Mouse (Mus musculus) E14TG2a.4 (cell line): ENCODE measurements around the gene Ube2e1.

ENCODE experiments used
- H3K27me3 ChIP-seq: 2 replicates; pipeline ENCODE4 v1.6.1; 2014; ENCODE audit warnings: low read length, control low read depth; ENCODE audit not compliant: insufficient read depth
- H3K36me3 ChIP-seq: 2 replicates; pipeline ENCODE4 v1.6.1; 2014; ENCODE audit warnings: low read length, control low read depth; ENCODE audit not compliant: insufficient read depth
- H3K4me1 ChIP-seq: replicated peaks from 2 replicates; pipeline ENCODE4 v1.6.1; 2014; ENCODE audit warnings: low read depth, low read length, control low read depth
- H3K4me3 ChIP-seq: replicated peaks from 2 replicates; pipeline ENCODE4 v1.5.1; 2014; ENCODE audit warnings: mild to moderate bottlenecking, low read length
- H3K9me3 ChIP-seq: 2 replicates; pipeline ENCODE4 v1.6.1; 2014; ENCODE audit warnings: low read length, control low read depth
- CTCF ChIP-seq: conservative IDR thresholded peaks from 2 replicates; pipeline ENCODE4 v1.5.1; 2014; ENCODE audit warnings: low read length
- NANOG ChIP-seq: IDR thresholded peaks from 2 replicates; pipeline ENCODE4 v1.6.1; 2014; ENCODE audit warnings: borderline replicate concordance, low read length, mixed read lengths
- POU5F1 ChIP-seq: IDR thresholded peaks from 2 replicates; pipeline ENCODE4 v1.6.1; 2014; ENCODE audit warnings: low read length, borderline replicate concordance

The Ube2e1 gene

DNA sequence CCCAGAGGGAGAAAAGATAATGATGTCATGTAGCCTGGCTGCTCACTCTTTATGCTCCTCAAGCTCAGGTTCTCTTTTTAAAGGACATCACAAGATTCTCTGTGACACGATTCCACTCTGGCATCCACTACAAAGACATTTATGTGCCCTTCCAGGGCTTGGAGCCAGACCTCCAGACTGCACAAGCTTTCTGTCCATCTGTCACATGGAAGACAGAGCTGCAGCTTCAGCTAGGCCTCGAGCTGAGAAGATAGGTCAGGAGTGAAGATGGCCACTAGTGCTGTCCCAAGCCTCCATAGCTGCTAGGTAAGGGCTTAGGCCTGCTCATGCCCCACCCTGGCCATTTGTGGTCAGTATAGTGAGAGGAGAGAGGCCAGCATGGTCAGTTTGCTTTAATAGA lies 24.8 kb upstream of the Ube2e1 start:
- no peak for TF ChIP-seq NANOG
- no peak for TF ChIP-seq POU5F1
- TF ChIP-seq CTCF, result no peak
- H3K4me3 ChIP-seq, result no peak overlapping the region
- H3K4me1 ChIP-seq, result peaks cover 8% of the 10 kb centered on the region; the same call in 1 of the 2 replicates
- peaks cover 8% of the 10 kb centered on the region for H3K27me3 ChIP-seq
- H3K9me3 ChIP-seq, result no peaks in the 10 kb centered on the region
- no peaks in the 10 kb centered on the region for H3K36me3 ChIP-seq

DNA sequence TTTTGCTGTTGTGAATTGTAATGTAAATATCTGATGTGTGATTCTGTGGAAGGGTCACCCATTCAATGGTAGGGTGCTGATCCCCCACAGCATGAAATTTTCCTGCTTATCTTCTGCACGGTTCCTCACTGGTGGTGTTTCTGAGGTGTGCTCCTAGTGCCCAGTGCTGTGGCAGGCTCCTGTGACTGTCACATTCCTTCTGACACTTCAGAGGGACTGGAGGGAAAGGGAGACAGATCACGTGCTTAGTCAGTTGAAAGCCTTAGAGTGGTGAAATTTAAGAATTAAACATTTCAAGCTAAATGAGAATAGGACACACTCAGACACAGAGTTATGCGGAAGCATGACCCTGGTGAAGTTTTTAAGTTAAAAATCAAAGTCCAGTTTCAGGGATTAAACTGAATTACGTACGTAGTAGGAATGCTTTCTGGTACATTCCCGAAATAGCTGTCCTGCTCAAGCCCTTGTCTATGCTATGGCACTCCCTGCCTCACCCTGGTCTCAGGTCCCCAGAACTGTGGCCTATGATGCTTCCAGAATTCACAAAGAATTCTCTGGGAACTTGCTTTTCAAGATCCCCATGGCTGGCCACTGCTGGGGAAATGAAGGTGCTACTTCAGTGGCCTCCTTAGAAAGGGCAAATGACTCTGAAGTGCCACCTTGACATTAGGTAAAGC lies 24.0 kb upstream of the Ube2e1 start:
- Histone ChIP-seq H3K4me1 (peaks cover 11% of the 10 kb centered on the region), H3K27me3 (peaks cover 8% of the 10 kb centered on the region), H3K36me3 (no peaks in the 10 kb centered on the region), H3K9me3 (no peaks in the 10 kb centered on the region), H3K4me3 (no peak overlapping the region)
- TF ChIP-seq POU5F1 (no peak), CTCF (no peak), NANOG (no peak)

DNA sequence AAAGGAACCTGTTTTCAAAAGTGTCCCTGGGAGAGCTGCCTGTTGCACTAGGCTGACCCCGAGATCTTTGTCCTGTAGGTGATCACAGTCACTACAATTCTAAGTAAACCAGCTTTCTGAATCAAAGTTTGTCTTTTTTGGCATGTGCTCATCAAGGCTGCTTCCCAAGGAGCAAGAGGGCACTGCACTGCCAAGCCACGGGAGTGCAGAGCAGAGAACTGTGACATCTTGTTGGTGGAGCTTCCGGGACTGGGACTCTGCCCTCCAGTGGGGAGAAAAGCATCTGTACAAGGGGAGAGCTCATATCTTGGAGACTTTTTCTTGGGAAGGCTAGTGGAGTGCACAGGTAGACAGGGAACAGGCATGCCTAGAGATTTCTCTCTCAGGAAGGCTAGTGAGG lies 21.9 kb upstream of the Ube2e1 start:
- H3K36me3 ChIP-seq, result no peaks in the 10 kb centered on the region
- TF ChIP-seq CTCF, result no peak
- no peak for TF ChIP-seq NANOG
- no peak for TF ChIP-seq POU5F1
- peaks cover 7% of the 10 kb centered on the region for H3K4me1 ChIP-seq
- no peak overlapping the region for H3K4me3 ChIP-seq
- H3K9me3 ChIP-seq, result no peaks in the 10 kb centered on the region
- H3K27me3 ChIP-seq, result peaks cover 12% of the 10 kb centered on the region

DNA sequence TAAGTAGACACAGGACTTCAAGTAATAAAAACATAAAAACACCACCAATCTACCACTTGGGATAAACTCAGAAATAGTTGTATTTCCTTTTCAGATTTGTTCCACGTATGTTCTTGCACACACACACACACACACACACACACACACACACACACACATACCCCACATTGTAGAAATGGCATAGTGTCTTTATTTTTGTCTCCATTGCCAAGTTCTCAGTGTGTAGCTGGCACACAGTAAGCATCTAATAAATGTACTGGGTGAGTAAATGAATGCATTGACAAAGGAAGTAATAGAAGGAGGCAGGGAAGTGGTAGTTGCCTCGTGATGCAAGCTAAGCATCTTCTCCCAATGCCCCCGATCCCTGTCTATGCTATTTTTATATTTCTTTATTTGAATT lies 21.3 kb upstream of the Ube2e1 start:
- H3K36me3 ChIP-seq, result no peaks in the 10 kb centered on the region
- no peak overlapping the region for H3K4me3 ChIP-seq
- H3K4me1 ChIP-seq, result peaks cover 7% of the 10 kb centered on the region
- TF ChIP-seq CTCF, result no peak
- H3K9me3 ChIP-seq, result no peaks in the 10 kb centered on the region
- peaks cover 12% of the 10 kb centered on the region for H3K27me3 ChIP-seq

DNA sequence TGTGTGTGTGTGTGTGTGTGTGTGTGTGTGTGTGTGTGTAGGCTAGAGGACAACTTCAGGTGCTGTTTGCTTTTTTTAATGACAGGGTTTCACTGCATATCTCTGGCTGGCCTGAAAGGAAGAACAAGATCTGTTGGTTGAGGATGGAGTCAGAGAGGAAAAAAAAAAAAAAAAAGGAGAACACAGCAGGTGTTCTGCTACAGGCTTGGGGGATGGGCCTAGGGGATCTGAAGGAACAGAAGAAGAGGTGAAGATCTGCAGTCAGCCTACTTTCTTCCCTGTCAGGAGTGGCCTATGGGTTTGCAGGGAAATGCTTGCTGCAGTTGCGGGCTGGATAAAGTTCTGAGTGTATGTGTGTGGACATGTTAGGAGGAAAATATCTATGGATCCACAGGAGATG lies 19.0 kb upstream of the Ube2e1 start:
- Histone ChIP-seq H3K36me3 (no peaks in the 10 kb centered on the region), H3K27me3 (peaks cover 6% of the 10 kb centered on the region), H3K9me3 (no peaks in the 10 kb centered on the region), H3K4me1 (peaks cover 7% of the 10 kb centered on the region), H3K4me3 (no peak overlapping the region)
- TF ChIP-seq CTCF (no peak), NANOG (no peak), POU5F1 (no peak)

DNA sequence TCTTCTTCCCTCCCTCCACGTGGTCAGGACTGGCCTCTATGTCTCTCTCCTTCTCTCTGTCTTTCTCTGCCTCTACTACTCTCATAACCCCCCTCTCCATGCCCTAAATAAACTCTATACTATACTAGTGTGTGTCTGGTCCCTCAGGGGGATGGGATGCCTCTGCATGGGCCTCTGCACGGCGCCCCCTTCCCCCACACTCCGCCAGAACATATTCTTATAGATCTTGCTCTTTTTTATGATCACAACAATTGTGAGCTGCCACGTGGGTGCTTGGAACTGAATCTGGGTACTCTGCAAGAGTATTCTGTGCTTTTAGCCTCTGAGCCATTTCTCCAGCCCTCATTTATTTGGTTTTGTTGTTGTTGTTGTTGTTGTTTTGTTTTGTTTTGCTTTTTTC lies 18.2 kb upstream of the Ube2e1 start:
- Histone ChIP-seq H3K9me3 (no peaks in the 10 kb centered on the region), H3K27me3 (peaks cover 4% of the 10 kb centered on the region), H3K4me3 (no peak overlapping the region), H3K4me1 (peaks cover 7% of the 10 kb centered on the region), H3K36me3 (no peaks in the 10 kb centered on the region)
- TF ChIP-seq NANOG, result no peak
- no peak for TF ChIP-seq CTCF
- no peak for TF ChIP-seq POU5F1

DNA sequence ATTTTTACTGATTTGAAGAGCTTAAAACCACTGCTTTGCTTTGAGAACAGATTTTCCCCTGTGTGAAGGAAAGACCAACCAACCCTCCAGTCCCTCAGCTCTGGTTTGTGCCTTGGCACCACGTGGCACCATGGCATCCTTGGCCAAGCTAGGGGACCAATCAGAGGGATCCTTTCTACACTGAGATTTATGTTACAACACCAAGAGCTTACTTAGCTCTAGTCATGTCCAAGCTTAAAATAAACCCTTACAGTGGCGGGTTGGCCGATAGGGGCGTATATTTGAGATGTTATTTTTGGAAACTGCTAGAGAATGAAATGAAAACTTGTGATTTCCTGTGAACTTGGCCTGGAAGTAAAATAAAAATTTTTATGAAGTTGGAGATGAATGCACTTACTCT lies 11.9 kb upstream of the Ube2e1 start:
- Histone ChIP-seq H3K4me3 (no peak overlapping the region), H3K27me3 (peaks cover 2% of the 10 kb centered on the region; the same call in 1 of the 2 replicates)
- TF ChIP-seq CTCF (no peak), NANOG (no peak), POU5F1 (no peak)

DNA sequence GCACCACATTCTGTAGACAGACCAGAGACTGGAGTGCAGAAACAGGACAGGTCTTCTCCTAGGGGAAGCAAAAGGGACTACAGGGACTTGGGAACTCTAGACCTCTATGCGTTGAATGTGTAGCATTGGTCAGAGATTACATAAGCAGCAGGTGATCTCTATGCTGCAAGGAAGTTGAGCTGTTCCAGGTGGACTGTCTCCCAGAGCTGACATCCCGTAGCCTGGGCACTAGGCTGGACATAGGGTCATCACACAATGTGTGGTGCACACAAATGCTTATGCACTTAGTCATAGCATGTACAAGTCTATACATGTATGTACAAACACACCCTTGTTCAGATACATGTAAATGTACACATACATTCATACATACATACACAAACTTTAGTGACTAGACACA lies 11.1 kb upstream of the Ube2e1 start:
- Histone ChIP-seq H3K4me3 (no peak overlapping the region), H3K36me3 (no peaks in the 10 kb centered on the region), H3K9me3 (no peaks in the 10 kb centered on the region), H3K27me3 (0 out of 2 replicates have a peak, but pooled peaks cover 2% of the 10 kb centered on the region), H3K4me1 (no peaks in the 10 kb centered on the region)
- no peak for TF ChIP-seq NANOG
- no peak for TF ChIP-seq CTCF
- TF ChIP-seq POU5F1, result no peak

More for the DNA sequence above, 11.9 kb upstream of the Ube2e1 start:
- H3K4me1 ChIP-seq, result no peaks in the 10 kb centered on the region
- H3K36me3 ChIP-seq, result no peaks in the 10 kb centered on the region
- H3K9me3 ChIP-seq, result no peaks in the 10 kb centered on the region

DNA sequence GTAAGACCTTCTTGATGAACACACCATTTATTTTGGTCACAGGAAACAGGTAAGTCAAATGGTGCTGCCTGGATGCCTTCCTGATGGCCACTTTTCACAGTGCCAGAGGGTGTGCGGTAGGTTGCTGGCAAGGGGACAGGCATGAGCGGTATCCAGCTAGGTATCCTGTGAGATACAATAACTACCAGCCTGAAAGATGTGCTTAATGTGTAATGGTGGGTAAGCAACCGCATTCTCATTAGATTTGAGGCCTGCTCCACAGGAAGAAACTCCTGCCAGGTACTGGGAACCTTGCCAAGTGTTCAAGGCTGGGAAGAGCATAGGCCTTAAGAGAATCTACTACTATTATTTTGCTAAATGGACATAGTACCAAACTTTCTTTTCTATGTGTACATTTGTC lies 9.4 kb upstream of the Ube2e1 start:
- H3K9me3 ChIP-seq, result no peaks in the 10 kb centered on the region
- TF ChIP-seq CTCF (no peak), POU5F1 (no peak), NANOG (no peak)
- no peak overlapping the region for H3K4me3 ChIP-seq
- H3K36me3 ChIP-seq, result no peaks in the 10 kb centered on the region
- H3K27me3 ChIP-seq, result 0 out of 2 replicates have a peak, but pooled peaks cover 2% of the 10 kb centered on the region
- no peaks in the 10 kb centered on the region for H3K4me1 ChIP-seq
